Mouse (Mus musculus): ENCODE measurements around the gene Lrrc8c.

DNA sequence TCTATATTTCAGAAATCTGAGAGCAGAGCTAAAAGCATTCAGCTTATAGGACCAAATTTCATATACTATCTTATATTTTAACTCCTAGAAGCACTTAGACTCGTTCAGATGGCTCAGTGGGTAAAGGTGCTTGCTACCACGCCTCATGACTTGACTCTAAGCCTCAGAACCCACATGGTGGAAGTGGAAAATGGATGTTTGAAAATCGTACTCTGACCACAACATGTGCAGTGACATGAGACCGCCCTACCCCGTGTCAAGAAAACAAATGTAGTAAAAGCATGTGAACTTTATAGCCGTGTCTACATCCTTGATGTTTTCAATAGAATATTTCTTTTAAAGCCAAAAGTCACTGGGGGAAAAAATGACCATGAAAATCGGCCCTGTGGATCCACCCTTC, 21.9 kb downstream of the Lrrc8c start:
- no peak for TF ChIP-seq CTCF (IDR thresholded peaks at IDR 0.05)
- no peak for TF ChIP-seq EP300 (IDR thresholded peaks at IDR 0.05)
